Mouse (Mus musculus): ENCODE results near the gene Gm4792. TPM values are rescaled to one million over a fixed set of nuclear protein-coding genes. Genes with fewer than 3 reads are reported as not detected.

Gene Gm4792
- not detected in 2 replicates for total RNA-seq (2017)

GRCm38 (mm10) chr10:94298471-94298870 is at the start of gene Gm4792:
Gene Gm4792, minus strand, starts transcription at chr10:94298703.
- ATAC-seq (ENCODE audit: extremely low read depth, insufficient number of reproducible peaks, low FRiP score, poor library complexity, severe bottlenecking): no peak

DNA sequence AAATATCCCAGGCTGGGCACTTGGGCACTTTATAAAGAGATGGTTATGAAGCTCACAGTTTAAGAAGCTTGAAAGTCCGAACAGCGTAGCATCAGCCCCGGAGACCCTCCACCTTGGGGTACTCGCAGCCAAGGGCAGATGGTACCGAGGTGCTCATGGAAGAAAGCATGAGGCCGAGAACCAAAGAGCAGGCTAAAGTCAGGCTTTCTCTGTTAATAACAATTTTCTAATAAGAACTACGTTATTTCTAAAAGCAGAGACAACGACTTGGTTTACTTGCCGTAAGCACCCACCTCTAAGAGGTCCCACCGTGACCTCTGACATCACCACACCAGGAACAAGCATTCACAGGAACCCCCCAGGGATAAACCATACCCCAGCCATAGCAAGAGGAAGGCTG is 49.5 kb upstream of the Gm4792 start:
- ATAC-seq (ENCODE audit: extremely low read depth, insufficient number of reproducible peaks, low FRiP score, poor library complexity, severe bottlenecking): no peak

DNA sequence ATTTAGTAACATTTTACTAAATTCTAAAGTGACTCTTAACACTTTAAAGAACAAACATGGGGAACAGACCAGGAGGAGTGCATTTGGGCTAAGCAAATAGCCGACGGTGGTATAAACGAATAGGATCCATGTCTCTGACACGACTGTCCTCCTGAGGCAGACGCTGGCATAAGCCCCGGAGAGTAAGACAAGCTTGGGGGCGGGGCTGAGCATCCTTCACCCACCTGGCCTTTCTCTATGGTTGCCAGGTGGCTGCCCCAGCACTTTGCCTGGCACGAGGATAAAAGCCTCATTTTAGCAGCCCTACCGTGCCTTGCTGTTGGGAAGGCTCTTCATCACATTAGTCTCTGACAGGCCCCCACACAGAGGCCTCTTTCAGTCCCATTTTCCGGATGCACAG is 48.8 kb upstream of the Gm4792 start:
- no peak for ATAC-seq (ENCODE audit: extremely low read depth, insufficient number of reproducible peaks, low FRiP score, poor library complexity, severe bottlenecking)

DNA sequence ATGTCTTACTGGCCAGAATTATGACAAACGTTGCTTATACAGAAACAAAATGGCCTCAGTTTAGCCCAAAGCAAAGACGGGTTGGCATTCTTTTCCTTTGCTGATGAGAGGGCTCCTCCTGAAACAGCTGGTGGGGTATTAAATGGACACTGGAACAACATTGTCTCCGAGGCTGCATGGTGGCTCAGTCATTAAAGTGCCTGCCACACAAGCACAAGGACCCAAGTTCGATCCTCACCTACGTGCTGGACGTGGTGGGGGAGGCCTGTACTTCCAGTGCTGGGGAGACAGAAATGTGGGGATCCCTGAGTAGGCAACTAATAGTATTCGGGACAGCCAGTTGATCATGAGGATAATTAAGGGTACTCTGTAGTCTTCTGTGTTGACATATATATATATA is 48.1 kb upstream of the Gm4792 start:
- ATAC-seq (ENCODE audit: extremely low read depth, insufficient number of reproducible peaks, low FRiP score, poor library complexity, severe bottlenecking): no peak

DNA sequence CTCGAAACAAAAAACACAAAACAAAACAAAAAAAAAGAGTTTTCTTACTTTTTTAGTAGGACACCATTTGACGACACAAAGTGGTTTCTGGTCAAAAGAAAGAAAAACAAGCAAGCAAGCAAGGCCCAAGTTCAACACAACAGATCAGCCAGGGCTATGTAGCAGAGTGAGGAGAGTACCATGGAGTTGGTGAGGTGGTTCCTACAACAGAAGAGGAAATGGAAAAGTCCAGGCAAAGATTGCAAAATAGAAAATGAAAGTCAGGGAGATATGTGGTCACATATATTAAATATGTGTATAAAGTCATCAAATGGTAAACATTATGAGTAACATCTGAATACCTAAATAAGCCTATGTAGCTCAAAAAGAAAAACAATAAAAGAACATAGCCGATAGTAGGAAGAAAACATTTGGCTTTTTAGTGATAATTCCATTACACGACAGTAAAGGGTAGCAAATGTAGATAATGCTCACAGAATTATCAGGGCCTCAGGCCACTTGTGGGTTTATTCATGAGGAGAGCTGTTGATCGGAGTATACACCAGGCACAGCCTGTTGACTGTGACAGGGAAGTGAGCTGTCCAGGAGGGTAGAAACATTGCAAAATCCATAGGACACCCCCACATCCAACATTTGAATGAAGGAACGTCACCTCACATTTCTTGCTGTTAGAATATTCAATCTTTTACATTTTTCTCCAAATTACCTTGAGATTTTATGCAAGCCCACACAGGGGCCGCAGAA is 47.2 kb upstream of the Gm4792 start:
- no peak for ATAC-seq (ENCODE audit: extremely low read depth, insufficient number of reproducible peaks, low FRiP score, poor library complexity, severe bottlenecking)

DNA sequence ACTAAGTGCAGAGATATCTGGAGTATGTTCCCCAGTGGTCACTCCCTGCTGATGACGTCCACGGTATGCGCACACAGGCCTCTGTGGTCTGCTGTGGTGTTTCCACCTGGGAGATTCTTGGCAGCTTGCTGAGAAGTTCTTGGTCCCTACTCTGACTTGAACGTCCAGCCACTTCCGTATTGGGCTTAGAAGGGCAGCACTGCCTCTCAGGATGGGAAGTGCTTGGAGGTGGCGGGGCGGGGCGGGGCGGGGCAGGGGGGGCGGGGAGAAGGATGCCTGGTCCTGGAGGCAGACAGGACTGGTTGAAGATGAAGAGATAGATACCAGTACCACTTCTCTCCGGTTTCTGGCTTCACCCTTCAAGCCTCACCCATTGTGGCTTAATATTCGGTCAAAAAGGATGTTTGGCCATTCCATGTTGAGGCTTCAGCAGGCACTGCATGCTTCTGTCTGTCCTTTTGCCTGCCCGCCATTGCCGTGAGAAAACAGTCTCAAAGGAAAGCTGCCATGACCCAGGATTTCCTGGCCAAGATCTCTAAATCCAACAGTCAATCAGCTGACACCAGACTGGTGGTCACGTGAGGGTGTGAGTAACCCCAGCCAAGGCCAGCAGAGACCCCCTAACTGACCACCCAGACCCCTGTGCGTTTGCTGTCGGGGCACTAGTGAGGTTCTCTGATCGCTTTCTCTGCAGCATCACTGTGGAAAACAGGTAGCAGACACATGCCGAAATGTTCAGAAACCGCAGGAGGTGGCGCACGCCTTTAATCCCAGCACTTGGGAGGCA is 46.3 kb upstream of the Gm4792 start:
- ATAC-seq (ENCODE audit: extremely low read depth, insufficient number of reproducible peaks, low FRiP score, poor library complexity, severe bottlenecking): no peak; the same call in 1 of the 2 replicates

- ATAC-seq (ENCODE audit: extremely low read depth, insufficient number of reproducible peaks, low FRiP score, poor library complexity, severe bottlenecking): no peak
Measured at GRCm38 (mm10) chr10:94343581-94343980, 45.1 kb upstream of the Gm4792 start.

GRCm38 (mm10) chr10:94342256-94342655 is 43.8 kb upstream of the Gm4792 start:
- ATAC-seq (ENCODE audit: extremely low read depth, insufficient number of reproducible peaks, low FRiP score, poor library complexity, severe bottlenecking): no peak

- no peak for ATAC-seq (ENCODE audit: extremely low read depth, insufficient number of reproducible peaks, low FRiP score, poor library complexity, severe bottlenecking)
Measured at GRCm38 (mm10) chr10:94341501-94341900, 43.0 kb upstream of the Gm4792 start.

GRCm38 (mm10) chr10:94336071-94336470 is 37.6 kb upstream of the Gm4792 start:
- ATAC-seq (ENCODE audit: extremely low read depth, insufficient number of reproducible peaks, low FRiP score, poor library complexity, severe bottlenecking): no peak

- no peak for ATAC-seq (ENCODE audit: extremely low read depth, insufficient number of reproducible peaks, low FRiP score, poor library complexity, severe bottlenecking)
Measured at GRCm38 (mm10) chr10:94335047-94335446, 36.5 kb upstream of the Gm4792 start.

GRCm38 (mm10) chr10:94333328-94333727 is 34.8 kb upstream of the Gm4792 start:
- ATAC-seq (ENCODE audit: extremely low read depth, insufficient number of reproducible peaks, low FRiP score, poor library complexity, severe bottlenecking): 0 out of 2 replicates have a peak, but pooled peaks have one; percentile 58

DNA sequence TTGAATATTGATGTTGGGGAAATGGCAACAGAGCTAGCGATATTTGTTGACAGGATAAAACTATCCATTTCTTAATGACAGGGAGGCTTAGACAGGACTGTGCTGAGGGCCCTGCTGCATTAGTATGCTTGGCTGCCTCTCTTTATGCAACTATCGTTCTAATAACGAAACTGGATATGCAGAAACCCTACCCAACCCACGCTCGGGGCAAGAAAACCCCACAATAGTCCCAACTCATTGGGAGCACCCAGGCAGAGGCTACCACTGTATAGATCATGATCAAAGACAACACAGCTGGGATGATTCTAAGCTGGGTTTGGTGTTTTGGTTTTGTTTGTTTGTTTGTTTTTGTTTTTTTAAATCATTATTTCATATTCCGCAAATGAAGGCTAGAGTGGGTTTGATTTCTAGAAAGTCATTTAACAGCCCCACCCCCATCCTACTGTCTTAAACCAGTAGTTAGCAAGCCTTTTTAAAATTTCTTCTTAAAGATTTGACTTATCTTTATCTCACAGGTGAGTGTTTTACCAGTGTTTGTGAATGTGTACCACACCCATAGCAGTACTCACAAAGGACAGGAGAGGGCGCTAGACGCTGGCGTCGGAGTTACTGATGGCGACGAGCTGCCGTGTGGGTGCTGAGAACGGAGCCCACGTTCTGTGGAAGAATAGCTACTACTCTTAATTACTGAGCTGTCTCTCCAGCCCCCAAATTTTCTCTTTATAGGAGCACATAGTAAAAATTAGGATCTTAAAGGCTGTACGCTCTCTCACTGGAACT is 34.0 kb upstream of the Gm4792 start:
- ATAC-seq (ENCODE audit: extremely low read depth, insufficient number of reproducible peaks, low FRiP score, poor library complexity, severe bottlenecking): no peak

- ATAC-seq (ENCODE audit: extremely low read depth, insufficient number of reproducible peaks, low FRiP score, poor library complexity, severe bottlenecking): no peak
Measured at GRCm38 (mm10) chr10:94329962-94330361, 31.5 kb upstream of the Gm4792 start.

DNA sequence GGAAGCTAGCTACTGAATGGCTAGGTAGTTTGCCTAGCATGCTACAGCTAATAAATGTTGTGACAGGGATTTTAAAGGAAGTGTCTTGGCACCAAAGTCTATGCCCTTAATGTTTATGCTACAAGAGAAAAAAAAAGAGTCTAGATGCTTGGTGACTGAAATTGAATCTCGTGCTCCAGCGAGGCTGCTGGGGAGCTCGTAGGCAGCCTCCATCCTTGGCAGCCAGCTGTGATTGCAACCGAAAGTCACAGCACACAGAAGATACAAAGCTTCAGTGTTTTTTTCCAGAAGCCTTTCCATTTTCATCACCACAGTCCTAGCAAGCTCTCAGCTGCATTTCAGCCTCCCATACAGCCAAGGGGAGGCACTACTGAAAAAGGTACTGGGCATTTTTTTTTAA is 20.1 kb upstream of the Gm4792 start:
- ATAC-seq (ENCODE audit: extremely low read depth, insufficient number of reproducible peaks, low FRiP score, poor library complexity, severe bottlenecking): no peak

- ATAC-seq (ENCODE audit: extremely low read depth, insufficient number of reproducible peaks, low FRiP score, poor library complexity, severe bottlenecking): no peak
Measured at GRCm38 (mm10) chr10:94313146-94313545, 14.6 kb upstream of the Gm4792 start.

GRCm38 (mm10) chr10:94312007-94312715 is 13.7 kb upstream of the Gm4792 start:
- ATAC-seq (ENCODE audit: extremely low read depth, insufficient number of reproducible peaks, low FRiP score, poor library complexity, severe bottlenecking): no peak

DNA sequence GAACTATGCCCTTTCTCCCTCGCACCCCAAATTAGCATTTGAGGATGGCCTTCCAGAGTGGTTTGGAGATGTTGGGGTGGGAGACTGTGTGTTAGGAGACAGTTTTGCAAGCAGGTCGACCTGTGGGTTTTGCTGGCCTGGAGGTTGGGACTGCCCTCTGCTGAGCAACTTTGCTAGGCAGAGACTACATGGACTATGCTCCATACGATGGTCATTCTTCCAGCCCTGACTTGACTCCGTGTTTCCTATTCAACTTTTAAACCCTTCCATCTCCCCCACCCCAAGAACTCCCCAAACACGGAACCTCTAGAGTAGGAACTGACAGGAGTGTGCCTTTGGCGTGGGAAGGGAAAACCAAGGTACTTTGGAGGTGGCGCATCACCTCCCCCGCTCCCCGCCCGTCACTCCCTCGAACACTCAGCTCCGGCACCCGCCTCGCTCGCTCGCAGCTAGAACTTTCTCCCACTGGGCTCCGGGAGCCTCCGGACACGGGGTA is 13.1 kb upstream of the Gm4792 start, which contains the start of gene Tmcc3:
Gene Tmcc3, plus strand, starts transcription at position 439 of the 496 bp plus-strand sequence.
- no peak for ATAC-seq (ENCODE audit: extremely low read depth, insufficient number of reproducible peaks, low FRiP score, poor library complexity, severe bottlenecking)
